Mouse (Mus musculus): Measurements from ENCODE around the gene Ptbp1.

The Ptbp1 gene

GRCm38 (mm10) chr10:79853860-79854795 lies at the start of gene Ptbp1:
Gene Ptbp1, plus strand, starts transcription at chr10:79854427.
- peak; percentile 100 for DNase-seq (ENCODE audit: low spot score)

GRCm38 (mm10) chr10:79805636-79806035 lies 48.6 kb upstream of the Ptbp1 start:
- no peak for DNase-seq (ENCODE audit: low spot score)

- DNase-seq (ENCODE audit: low spot score), result no peak
Observed at GRCm38 (mm10) chr10:79806331-79806730, 47.9 kb upstream of the Ptbp1 start.

- DNase-seq (ENCODE audit: low spot score), result no peak
Observed at GRCm38 (mm10) chr10:79806972-79807371, 47.3 kb upstream of the Ptbp1 start.

- no peak for DNase-seq (ENCODE audit: low spot score)
Observed at GRCm38 (mm10) chr10:79807826-79808225, 46.4 kb upstream of the Ptbp1 start.

GRCm38 (mm10) chr10:79808728-79809127 lies 45.5 kb upstream of the Ptbp1 start:
- no peak for DNase-seq (ENCODE audit: low spot score)

GRCm38 (mm10) chr10:79811736-79812637 lies 42.2 kb upstream of the Ptbp1 start:
- DNase-seq (ENCODE audit: low spot score), result peak; percentile 70

GRCm38 (mm10) chr10:79814271-79814842 lies 39.9 kb upstream of the Ptbp1 start:
- no peak for DNase-seq (ENCODE audit: low spot score)

- no peak for DNase-seq (ENCODE audit: low spot score)
Observed at GRCm38 (mm10) chr10:79815671-79816494, 38.3 kb upstream of the Ptbp1 start.

GRCm38 (mm10) chr10:79817111-79817510 lies 37.1 kb upstream of the Ptbp1 start:
- no peak for DNase-seq (ENCODE audit: low spot score)

GRCm38 (mm10) chr10:79818225-79818624 lies 36.0 kb upstream of the Ptbp1 start:
- DNase-seq (ENCODE audit: low spot score), result no peak

- no peak for DNase-seq (ENCODE audit: low spot score)
Observed at GRCm38 (mm10) chr10:79819606-79820005, 34.6 kb upstream of the Ptbp1 start.

- no peak for DNase-seq (ENCODE audit: low spot score)
Observed at GRCm38 (mm10) chr10:79820277-79820676, 34.0 kb upstream of the Ptbp1 start.

GRCm38 (mm10) chr10:79820782-79821181 lies 33.4 kb upstream of the Ptbp1 start, which contains the start of gene Misp:
Gene Misp, plus strand, starts transcription at chr10:79820989.
- DNase-seq (ENCODE audit: low spot score), result no peak

- DNase-seq (ENCODE audit: low spot score), result no peak
Observed at GRCm38 (mm10) chr10:79821731-79822130, 32.5 kb upstream of the Ptbp1 start.

GRCm38 (mm10) chr10:79822372-79822771 lies 31.9 kb upstream of the Ptbp1 start:
- no peak for DNase-seq (ENCODE audit: low spot score)

- DNase-seq (ENCODE audit: low spot score), result no peak
Observed at GRCm38 (mm10) chr10:79823011-79823410, 31.2 kb upstream of the Ptbp1 start.

- peak; percentile 64 for DNase-seq (ENCODE audit: low spot score)
Observed at GRCm38 (mm10) chr10:79824413-79824812, 29.8 kb upstream of the Ptbp1 start.

GRCm38 (mm10) chr10:79831583-79831982 lies 22.6 kb upstream of the Ptbp1 start:
- peak; percentile 25 for DNase-seq (ENCODE audit: low spot score)

- no peak for DNase-seq (ENCODE audit: low spot score)
Observed at GRCm38 (mm10) chr10:79832026-79832785, 22.0 kb upstream of the Ptbp1 start.

- DNase-seq (ENCODE audit: low spot score), result no peak
Observed at GRCm38 (mm10) chr10:79832786-79833181, 21.4 kb upstream of the Ptbp1 start.
